Mouse (Mus musculus) left cerebral cortex, postnatal 10 days (tissue): ENCODE data around the gene Leprot. TPM values are rescaled to one million over a fixed set of nuclear protein-coding genes. Genes with fewer than 3 reads are reported as not detected.
A peak's percentile ranks its signal among the peaks of the same experiment; 100 is the strongest.

ENCODE experiments used
- DNase-seq, 2 experiments: peaks; one replicate each; pipeline ENCODE4 v3.0.0; 2021 to 2022; ENCODE audit warnings: low spot score in 2 of 2, mixed read lengths in 1 of 2; ENCODE audit errors: extremely low spot score in 1 of 2
- intact Hi-C: fragments of 180-260 bp; cut with DNase I; formaldehyde crosslinking; loops from one replicate; pipeline ENCODE4 v1.15.1; 2025
- total RNA-seq, 2 experiments: library from RNA; stranded (reverse); gene quantifications; 2 replicates each; pipeline ENCODE4 v1.2.3; 2021

Gene Leprot
- total RNA-seq, 2 experiments from 2014 or later: 27.1 to 28.7 TPM

DNA sequence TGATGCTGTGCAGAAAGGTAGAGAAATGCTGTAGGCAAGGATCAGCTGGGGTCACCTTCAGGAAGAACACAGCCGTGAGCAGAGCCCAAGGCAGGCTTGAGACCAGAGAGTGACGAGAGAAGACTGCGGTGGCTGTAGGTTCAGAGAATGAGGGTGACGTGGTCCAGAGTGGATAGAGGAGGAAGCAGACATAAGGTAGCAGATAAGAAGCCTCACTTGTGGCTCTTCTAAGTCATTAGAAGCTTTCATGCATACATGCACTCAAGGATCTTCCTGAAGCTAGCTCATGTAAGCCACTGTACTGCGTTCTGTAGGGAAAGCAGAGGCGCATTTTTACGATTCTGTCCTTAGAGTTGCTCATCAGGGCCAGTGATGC lies 7.9 kb downstream of the Leprot start:
- intact Hi-C loops: loop anchor here (5.0 kb wide), 1 partner anchor 1002 kb away; no protein-coding TSS in a partner anchor
- DNase-seq: no peak

DNA sequence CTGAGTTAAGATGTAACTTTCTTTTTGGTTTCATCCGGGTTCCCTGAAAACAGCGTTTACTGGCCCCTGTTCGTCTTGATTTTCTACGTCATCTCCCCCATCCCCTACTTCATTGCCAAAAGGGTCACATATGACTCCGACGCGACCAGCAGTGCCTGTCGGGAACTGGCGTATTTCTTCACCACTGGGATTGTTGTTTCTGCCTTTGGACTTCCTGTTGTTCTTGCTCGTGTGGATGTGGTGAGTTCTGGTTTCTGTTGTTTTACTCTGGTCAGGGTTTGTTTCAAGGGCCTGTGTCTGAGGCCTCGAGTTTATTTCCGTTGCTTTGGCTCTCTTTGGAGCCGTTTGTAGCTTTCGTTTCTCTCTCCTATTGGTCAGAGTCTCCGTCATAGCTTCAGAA lies 8.5 kb downstream of the Leprot start:
- peak in 1 of 2 experiments; percentile 35 for DNase-seq
- intact Hi-C loops: loop anchor here (2.0 to 5.0 kb wide), 2 partner anchors 343 to 1001 kb away; no protein-coding TSS in a partner anchor

DNA sequence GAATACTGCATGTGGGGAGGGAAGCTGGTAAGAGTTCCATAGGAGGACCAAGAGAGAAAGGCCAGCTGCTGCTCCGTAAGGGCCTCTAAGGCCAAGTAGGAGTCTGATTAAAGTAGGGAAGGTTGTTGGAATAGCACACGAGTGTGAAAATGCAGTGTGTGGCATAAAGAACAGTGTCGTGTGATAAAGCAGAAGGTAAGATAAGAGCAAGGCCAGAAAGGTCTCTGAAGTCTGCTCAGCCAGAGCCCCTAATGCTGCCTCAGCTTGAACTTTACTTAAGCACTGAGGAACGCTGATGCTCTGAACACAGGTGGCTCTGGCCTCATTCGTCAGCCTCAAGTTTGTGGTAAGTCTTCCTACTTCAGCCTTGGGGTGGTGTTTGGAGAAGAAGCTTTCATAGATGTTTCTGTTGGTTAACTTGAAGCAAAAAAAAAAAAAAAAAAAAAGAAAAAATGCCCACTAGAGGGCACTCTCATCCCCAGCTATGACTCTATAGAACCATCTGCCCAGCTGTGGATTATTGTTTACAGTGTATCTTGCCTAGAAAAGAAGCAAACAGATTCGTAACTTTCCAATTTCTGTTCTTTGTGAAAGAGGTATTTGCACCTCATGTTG lies 9.5 kb downstream of the Leprot start:
- intact Hi-C loops: loop anchor here (2.0 to 5.0 kb wide), 2 partner anchors 342 to 1000 kb away; no protein-coding TSS in a partner anchor
- no peak for DNase-seq

DNA sequence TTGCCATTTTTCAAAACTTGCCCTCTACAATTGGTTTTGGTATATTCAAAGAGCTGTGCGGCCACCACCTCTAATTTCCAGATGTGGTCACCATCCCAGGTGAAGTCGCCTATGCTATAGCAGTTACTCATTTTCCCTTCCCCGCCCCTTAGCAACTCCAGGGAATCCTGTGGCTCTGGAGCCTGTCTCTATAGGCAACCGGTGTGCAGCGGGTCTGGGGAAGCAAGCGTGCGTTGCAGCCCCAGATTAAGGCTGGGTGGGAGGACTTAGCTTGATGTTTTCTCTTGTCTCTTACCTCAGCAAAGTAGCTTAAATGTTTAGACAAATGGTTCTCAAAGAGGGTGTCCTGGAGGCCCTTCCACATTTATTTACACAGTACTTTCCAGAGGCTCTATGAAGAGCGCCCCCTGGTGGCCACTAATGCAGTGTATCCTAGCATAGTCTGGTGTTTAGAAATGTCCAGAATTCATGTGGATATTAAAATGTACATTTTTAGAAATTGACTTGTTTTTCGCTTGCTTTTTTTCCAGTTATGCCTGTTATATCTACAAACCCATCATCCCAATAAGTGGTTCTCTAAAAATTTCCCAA lies 16.7 kb downstream of the Leprot start:
- peak in 1 of 2 experiments; percentile 47 for DNase-seq
- intact Hi-C loops: no loop called here

DNA sequence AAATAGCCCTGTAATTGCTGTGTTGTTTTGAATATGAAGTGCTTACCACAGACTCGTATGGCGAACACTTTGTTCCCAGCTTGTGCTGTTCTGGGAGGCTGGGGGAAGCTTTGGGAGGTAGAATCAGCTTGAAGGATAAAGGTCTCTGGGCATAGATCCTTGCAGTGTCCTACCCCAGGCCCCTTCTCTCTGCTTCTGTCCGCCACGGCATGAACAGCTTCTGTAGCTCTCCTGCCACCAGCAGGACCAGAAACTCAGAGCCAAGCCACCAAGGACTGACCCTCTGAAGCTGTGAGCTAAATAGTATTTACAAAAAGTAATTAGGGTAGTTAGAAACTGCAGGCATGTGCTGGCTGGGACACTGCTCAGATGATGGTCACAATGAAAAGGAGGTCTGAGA lies 17.2 kb downstream of the Leprot start:
- no peak for DNase-seq
- intact Hi-C loops: no loop called here

- intact Hi-C loops: no loop called here
- DNase-seq: no peak
These were observed 21.6 kb downstream of the Leprot start for GRCm38 (mm10) chr4:101669161-101669560.

- intact Hi-C loops: no loop called here
- no peak for DNase-seq
These were observed 22.3 kb downstream of the Leprot start for GRCm38 (mm10) chr4:101669811-101670210.

GRCm38 (mm10) chr4:101674790-101675189 lies 27.3 kb downstream of the Leprot start:
- intact Hi-C loops: no loop called here

DNA sequence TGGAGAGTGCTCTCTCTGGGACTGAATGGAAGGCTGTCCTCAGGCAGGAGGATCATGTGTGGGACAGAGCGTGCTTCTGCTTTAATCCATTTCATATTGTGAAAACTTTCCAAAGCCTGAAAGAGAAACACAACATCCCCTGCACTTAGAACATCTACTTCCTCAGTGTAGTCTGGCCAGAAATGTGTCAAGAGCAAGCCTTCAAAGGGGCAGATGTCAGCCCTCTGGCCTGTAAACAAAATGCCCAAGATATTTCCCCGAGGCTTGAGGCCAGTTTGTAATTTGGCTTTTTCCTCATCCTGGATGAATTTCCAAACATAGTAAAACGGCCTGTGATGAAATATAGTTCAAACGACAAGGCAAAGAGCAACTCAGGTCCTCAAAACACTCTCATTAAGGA lies 28.2 kb downstream of the Leprot start:
- intact Hi-C loops: no loop called here
- DNase-seq: no peak

More at GRCm38 (mm10) chr4:101674790-101675189, 27.3 kb downstream of the Leprot start:
- no peak for DNase-seq

DNA sequence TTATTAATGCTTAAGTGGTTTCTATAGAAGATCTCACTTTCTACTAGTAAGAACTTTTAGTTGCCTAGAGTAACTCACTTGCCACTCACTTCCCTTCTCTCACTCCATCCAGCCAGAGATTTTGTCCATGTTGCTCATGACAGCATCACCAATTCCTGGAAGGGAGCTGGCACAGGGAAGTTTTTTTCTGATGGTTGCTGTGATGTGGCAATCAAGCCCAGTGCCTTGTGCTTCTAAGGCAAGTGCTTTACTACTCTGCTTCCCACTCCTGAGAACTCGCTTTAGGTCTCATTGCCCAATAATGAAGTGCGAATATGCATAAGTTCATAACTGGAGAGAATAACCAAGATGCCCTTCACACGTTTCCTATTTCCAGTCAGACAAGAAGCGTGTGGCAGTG lies 35.1 kb downstream of the Leprot start:
- intact Hi-C loops: no loop called here
- no peak for DNase-seq

GRCm38 (mm10) chr4:101683086-101683485 lies 35.6 kb downstream of the Leprot start:
- DNase-seq: no peak
- intact Hi-C loops: no loop called here

- DNase-seq: no peak
- intact Hi-C loops: no loop called here
These were observed 37.3 kb downstream of the Leprot start for GRCm38 (mm10) chr4:101684821-101685220.

GRCm38 (mm10) chr4:101686227-101686810 lies 38.8 kb downstream of the Leprot start:
- intact Hi-C loops: no loop called here
- no peak for DNase-seq

DNA sequence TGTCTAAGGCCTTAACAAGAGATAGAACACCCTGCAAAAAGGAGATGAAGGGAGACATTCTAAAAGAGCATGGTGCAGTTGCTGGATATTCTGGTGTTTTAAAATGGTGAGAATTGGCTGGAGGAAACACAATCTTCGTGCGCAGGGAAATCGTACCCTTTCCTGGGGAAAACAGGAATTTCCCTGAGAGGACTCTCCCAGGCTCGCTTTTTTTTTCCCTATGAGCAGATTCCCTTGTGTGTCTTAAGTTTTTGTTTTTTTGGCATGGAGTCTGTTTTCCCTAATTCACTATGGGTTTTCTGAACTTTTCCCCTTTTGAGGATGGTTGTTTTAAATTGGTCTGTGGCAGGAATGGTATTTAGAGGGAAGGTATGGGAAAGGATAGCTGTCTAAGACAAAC lies 41.7 kb downstream of the Leprot start:
- intact Hi-C loops: no loop called here

GRCm38 (mm10) chr4:101689645-101690044 lies 42.1 kb downstream of the Leprot start:
- intact Hi-C loops: no loop called here
- DNase-seq: no peak

More for the DNA sequence above, 41.7 kb downstream of the Leprot start:
- no peak for DNase-seq

DNA sequence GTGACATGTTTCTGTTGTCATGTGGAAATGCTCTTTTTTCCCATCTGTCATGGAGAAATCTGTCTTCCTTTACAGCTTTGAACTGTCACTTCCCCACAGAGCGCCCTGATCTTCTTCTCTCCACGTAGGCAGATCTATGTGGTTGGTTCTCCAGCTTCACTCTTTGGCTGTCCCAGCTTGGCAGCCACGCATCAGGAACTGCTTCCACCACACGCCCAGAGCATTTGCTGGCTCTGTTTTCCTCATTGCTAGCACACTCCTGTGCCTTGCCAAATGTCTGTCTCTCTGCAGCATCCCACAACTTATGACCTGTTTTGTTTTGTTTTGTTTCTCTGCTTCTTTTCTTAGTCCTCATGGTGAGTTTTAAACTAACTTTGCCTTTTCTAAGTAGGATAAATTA lies 45.4 kb downstream of the Leprot start:
- no peak for DNase-seq
- intact Hi-C loops: no loop called here

DNA sequence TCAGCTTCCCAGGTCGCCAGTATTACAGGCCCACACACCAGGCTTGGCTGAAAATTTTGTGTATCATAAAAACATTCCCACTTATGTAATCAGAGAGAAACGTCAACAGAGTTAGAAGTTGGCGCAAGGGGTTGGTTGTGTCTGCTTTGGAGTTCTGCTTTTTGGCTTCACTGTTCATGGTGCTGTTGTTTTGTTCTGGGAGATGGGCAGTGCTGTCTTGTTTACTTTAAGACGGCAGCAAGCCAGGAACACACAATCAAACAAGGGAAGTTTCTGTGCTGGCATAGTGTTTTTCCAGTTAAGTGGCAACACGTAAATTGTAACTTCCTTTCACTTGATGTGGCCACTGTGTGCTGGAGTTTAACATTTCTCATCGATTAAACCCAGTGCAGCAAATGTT lies 47.0 kb downstream of the Leprot start:
- DNase-seq: no peak
- intact Hi-C loops: no loop called here

GRCm38 (mm10) chr4:101697236-101697635 lies 49.7 kb downstream of the Leprot start:
- no peak for DNase-seq
- intact Hi-C loops: no loop called here

DNA sequence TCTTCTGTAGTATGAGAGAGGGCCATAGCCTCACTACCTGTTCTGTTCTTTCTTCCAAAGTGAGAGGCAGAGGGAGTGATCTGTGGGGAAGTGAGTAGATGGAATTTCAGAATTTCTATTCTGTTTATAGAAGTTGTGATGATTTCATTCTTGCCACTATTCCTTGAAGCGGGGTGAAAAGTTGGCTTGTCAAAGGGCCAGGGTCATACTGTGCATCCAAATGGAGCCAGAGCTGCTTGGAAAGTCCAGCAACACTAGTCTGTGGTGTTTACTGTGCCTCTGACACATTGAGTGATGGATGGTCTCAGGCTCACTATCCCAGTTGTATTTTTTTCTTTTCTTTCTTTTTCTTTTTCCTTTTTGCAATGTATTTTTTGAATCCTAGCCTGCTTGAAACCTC lies 51.9 kb downstream of the Leprot start:
- intact Hi-C loops: no loop called here
- no peak for DNase-seq

DNA sequence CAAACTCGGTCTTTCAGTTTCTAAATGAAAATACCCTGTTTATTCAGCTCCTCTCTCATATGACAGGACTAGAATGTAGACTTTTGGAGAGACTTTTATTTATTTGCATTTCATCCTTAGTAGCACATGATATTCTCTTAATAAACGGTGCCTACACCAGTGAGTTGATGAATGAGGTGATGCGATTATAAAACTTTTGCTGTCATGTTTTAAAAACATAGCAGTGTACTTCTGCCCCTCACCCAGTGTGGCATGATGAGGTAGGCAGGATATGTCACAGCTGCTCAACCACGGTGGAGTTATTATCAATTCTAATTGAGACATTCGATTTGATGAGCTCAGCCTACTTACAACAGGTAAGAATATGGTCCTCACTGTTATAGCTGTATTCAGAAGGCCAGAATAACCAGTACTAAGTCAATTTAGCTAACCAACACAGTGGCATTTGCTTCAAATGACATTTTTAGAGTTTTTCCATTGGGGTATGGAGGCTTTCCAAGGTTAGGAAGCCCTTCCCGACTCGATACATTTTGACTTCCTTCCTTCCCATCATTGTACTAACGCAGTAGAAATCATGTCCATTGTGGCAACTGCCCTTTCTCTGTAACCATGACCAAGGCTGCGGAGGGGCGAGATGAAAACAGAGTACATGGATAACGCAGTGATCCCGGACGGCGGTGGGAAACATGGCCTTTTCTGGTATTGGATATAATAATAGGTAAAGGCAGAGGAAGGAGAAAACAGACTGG lies 53.5 kb downstream of the Leprot start:
- DNase-seq: no peak
- intact Hi-C loops: no loop called here
